Mouse (Mus musculus) cerebellum, adult (tissue): ENCODE measurements around the gene Mcpt9.
"Not testable (repeated sequence)": the region's sequence is repeated elsewhere in the genome, so short reads cannot be mapped to it uniquely, and the experiment has no call there.

Source experiments
- ATAC-seq: cut with Nextera tagmentation; 2 replicates; pipeline ENCODE4 v1.9.2; 2017; ENCODE audit warnings: mild to moderate bottlenecking, moderate library complexity, mixed read lengths; ENCODE audit not compliant: insufficient number of reproducible peaks, low FRiP score, low TSS enrichment

Gene Mcpt9

GRCm38 (mm10) chr14:56030395-56030794, at the start of gene Mcpt9:
Gene Mcpt9 (minus strand): TSS chr14:56030495.
- ATAC-seq = not testable (repeated sequence)

- ATAC-seq = not testable (repeated sequence)
These were observed 31.9 kb upstream of the Mcpt9 start, which contains the start of gene Mcpt4 for GRCm38 (mm10) chr14:56062213-56062612. Gene Mcpt4 (minus strand): TSS chr14:56062313.

GRCm38 (mm10) chr14:56057722-56058121, 27.4 kb upstream of the Mcpt9 start:
- ATAC-seq = no peak

- ATAC-seq = no peak
These were observed 25.1 kb upstream of the Mcpt9 start for GRCm38 (mm10) chr14:56055408-56055807.

- ATAC-seq = not testable (repeated sequence)
These were observed 11.5 kb upstream of the Mcpt9 start, which contains the start of gene Mcpt2 for GRCm38 (mm10) chr14:56041792-56042191. Gene Mcpt2 (plus strand): TSS chr14:56042041.

- no peak for ATAC-seq
These were observed 4.1 kb upstream of the Mcpt9 start for GRCm38 (mm10) chr14:56034433-56034832.

GRCm38 (mm10) chr14:56021305-56021704, 9.0 kb downstream of the Mcpt9 start:
- not testable (repeated sequence) for ATAC-seq

GRCm38 (mm10) chr14:56019446-56019845, 10.8 kb downstream of the Mcpt9 start:
- ATAC-seq = no peak

- not testable (repeated sequence) for ATAC-seq
These were observed 12.6 kb downstream of the Mcpt9 start, which contains the start of gene Mcpt1 for GRCm38 (mm10) chr14:56017671-56018070. Gene Mcpt1 (plus strand): TSS chr14:56017971.

GRCm38 (mm10) chr14:56013924-56014323, 16.4 kb downstream of the Mcpt9 start:
- no peak for ATAC-seq

GRCm38 (mm10) chr14:56013147-56013546, 17.1 kb downstream of the Mcpt9 start:
- ATAC-seq = no peak

GRCm38 (mm10) chr14:55987464-55987863, 42.8 kb downstream of the Mcpt9 start:
- not testable (repeated sequence) for ATAC-seq
